Mouse (Mus musculus) heart, postnatal 4 days (tissue): Measurements from ENCODE around the gene Hspb2. TPM values are rescaled to one million over a fixed set of nuclear protein-coding genes. Genes with fewer than 3 reads are reported as not detected.

Source experiments
- DNase-seq: peaks from one replicate; pipeline ENCODE4 v3.0.0; 2021
- total RNA-seq, 2 experiments: library from RNA; stranded (reverse); gene quantifications; 2 replicates each; pipeline ENCODE4 v1.2.3; 2021

Hspb2 gene
- total RNA-seq, 2 experiments from 2014 or later = 130 to 150 TPM

GRCm38 (mm10) chr9:50709108-50709507 lies 43.0 kb downstream of the Hspb2 start:
- peak; percentile 57 for DNase-seq

- no peak for DNase-seq
These were observed 47.2 kb downstream of the Hspb2 start for GRCm38 (mm10) chr9:50704907-50705306.

Other genes starting within 250 kb of the Hspb2 start
- gene Pts, start 223.6 kb downstream of the Hspb2 start, total RNA-seq = 10 to 100 TPM; 27.7 to 36.5 TPM
- gene Il18, start 197.5 kb downstream of the Hspb2 start, total RNA-seq = 1 to 10 TPM; 1.3 to 2.0 TPM
- under 1 TPM; 0.12 to 0.20 TPM for gene Bco2, start 197.2 kb downstream of the Hspb2 start, total RNA-seq
- not detected for gene Tex12, start 191.0 kb downstream of the Hspb2 start, total RNA-seq
- 100 to 1,000 TPM; 664 to 695 TPM for gene Sdhd, start 148.5 kb downstream of the Hspb2 start, total RNA-seq
- 100 to 1,000 TPM; 196 to 216 TPM for gene Timm8b, start 148.4 kb downstream of the Hspb2 start, total RNA-seq
- under 1 TPM; 0.59 to 0.69 TPM for gene Pih1d2, start 135.0 kb downstream of the Hspb2 start, total RNA-seq
- gene Nkapd1, start 134.9 kb downstream of the Hspb2 start, total RNA-seq = 10 to 100 TPM; 19.0 to 20.3 TPM
- gene Dlat, start 92.6 kb downstream of the Hspb2 start, total RNA-seq = 100 to 1,000 TPM; 278 to 283 TPM
- 10 to 100 TPM in 1 of 2 experiments, 1 to 10 TPM in 1; 9.9 to 10.1 TPM for gene Dixdc1, start 12.8 kb downstream of the Hspb2 start, total RNA-seq
- 1 to 10 TPM; 5.2 to 6.3 TPM for gene 2310030G06Rik, start 5.8 kb downstream of the Hspb2 start, total RNA-seq
- 1,000 to 10,000 TPM; 1,184 to 1,197 TPM for gene Cryab, start 1.0 kb downstream of the Hspb2 start, total RNA-seq
- 1 to 10 TPM; 6.0 to 7.1 TPM for gene Fdxacb1, start 15.9 kb upstream of the Hspb2 start, total RNA-seq
- gene Alg9, start 22.7 kb upstream of the Hspb2 start, total RNA-seq = 10 to 100 TPM; 14.2 to 14.8 TPM
- gene 1110032A03Rik, start 23.2 kb upstream of the Hspb2 start, total RNA-seq = 10 to 100 TPM; 10.3 to 11.2 TPM
- 10 to 100 TPM; 24.0 to 29.8 TPM for gene Ppp2r1b, start 92.9 kb upstream of the Hspb2 start, total RNA-seq